Mouse (Mus musculus) bone marrow macrophage, adult 2 months (primary cell): ENCODE results near the gene Pgm1.

ENCODE experiments used
- CTCF ChIP-seq: IDR thresholded peaks from 2 replicates; pipeline ENCODE4 v1.5.1; 2012; ENCODE audit warnings: low read depth, mild to moderate bottlenecking, low read length, moderate library complexity
- POLR2A ChIP-seq: IDR thresholded peaks from 2 replicates; pipeline ENCODE4 v1.6.1; 2012; ENCODE audit warnings: mild to moderate bottlenecking, low read depth, low read length, borderline replicate concordance

DNA sequence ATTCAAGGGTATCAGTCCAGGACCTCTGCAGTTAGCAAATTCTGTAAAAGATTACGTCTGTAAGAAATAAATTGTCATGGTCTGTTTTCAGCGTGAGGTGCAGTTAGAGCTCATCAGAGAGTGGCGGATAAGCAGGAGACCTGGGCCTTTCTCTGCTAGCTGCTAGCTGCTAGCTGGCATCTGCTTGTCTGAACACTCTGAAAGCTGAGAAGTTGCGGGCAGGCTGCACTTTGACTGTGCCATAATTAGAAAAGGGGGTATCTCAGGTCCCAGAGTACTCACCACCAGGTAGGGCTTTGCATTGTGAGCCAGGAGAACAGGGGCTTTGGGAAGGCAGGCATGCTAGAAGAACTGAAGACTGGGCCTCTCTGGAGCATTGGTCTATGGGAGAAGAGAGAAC is 2.6 kb downstream of the Pgm1 start:
- no peak for TF ChIP-seq CTCF
- TF ChIP-seq POLR2A, result no peak
